Mouse (Mus musculus) neural tube, postnatal 0 days (tissue): Measurements from ENCODE around the gene Card14. TPM values are rescaled to one million over a fixed set of nuclear protein-coding genes. Genes with fewer than 3 reads are reported as not detected.

Source experiments
- microRNA counts: library from miRNA; unstranded; fragments of <30 nt; microRNA quantifications from one replicate; lab custom pipeline; 2015
- microRNA-seq: library from miRNA; unstranded; fragments of <30 nt; microRNA quantifications from one replicate; pipeline ENCODE4, GENCODE M21; 2016
- polyA plus RNA-seq: library from polyadenylated mRNA; unstranded; fragments of >200 nt; fragmentation: Nextera tagmentation; extraction: Ambion mirVana; gene quantifications from 2 replicates; pipeline ENCODE4 v1.2.1, GENCODE M21; 2015

The Card14 gene
- 0.87 and 1.4 TPM in 2 replicates for polyA plus RNA-seq

GRCm38 (mm10) chr11:119307658-119307867 lies at the start of gene Card14:
Gene Card14, plus strand, starts transcription at chr11:119307768.

GRCm38 (mm10) chr11:119267768-119268556 lies 39.6 kb upstream of the Card14 start, which contains the start of gene Gaa:
Gene Gaa, plus strand, starts transcription at chr11:119267887.

GRCm38 (mm10) chr11:119299391-119300245 lies 8.0 kb upstream of the Card14 start, which contains the start of gene Eif4a3:
Gene Eif4a3, minus strand, starts transcription at chr11:119300089.

GRCm38 (mm10) chr11:119355443-119356385 lies 48.1 kb downstream of the Card14 start, which contains the start of the genes Sgsh and Slc26a11:
Gene Sgsh, minus strand, starts transcription at chr11:119355536.
Gene Slc26a11, plus strand, starts transcription at chr11:119355557.

GRCm38 (mm10) chr11:119392800-119393482 lies 85.4 kb downstream of the Card14 start, which contains the start of gene Rnf213:
Gene Rnf213, plus strand, starts transcription at chr11:119393100.

MicroRNAs within 50 kb of the gene (microRNA counts, 519-probe panel; counts per million panel counts)
- microRNA mmu-miR-1932 (lab: Ali Mortazavi, UCI): 40.5 counts per million

Small RNA genes within 50 kb of the gene (microRNA-seq; reads per million reads assigned to microRNA genes)
- gene Mir1932: not detected

Other genes starting within 250 kb of the Card14 start
- gene Cbx4, start 221.5 kb upstream of the Card14 start, polyA plus RNA-seq: 21.9 TPM in 2 replicates
- 32.0 and 38.5 TPM in 2 replicates for gene Tbc1d16, start 79.3 kb upstream of the Card14 start, polyA plus RNA-seq
- 7.6 and 8.6 TPM in 2 replicates for gene Ccdc40, start 79.2 kb upstream of the Card14 start, polyA plus RNA-seq
- 128 and 138 TPM in 2 replicates for gene Gaa, start 39.9 kb upstream of the Card14 start, polyA plus RNA-seq
- 216 and 222 TPM in 2 replicates for gene Eif4a3, start 7.7 kb upstream of the Card14 start, polyA plus RNA-seq
- gene Sgsh, start 47.8 kb downstream of the Card14 start, polyA plus RNA-seq: 7.4 and 7.5 TPM in 2 replicates
- gene Slc26a11, start 47.8 kb downstream of the Card14 start, polyA plus RNA-seq: 8.2 and 8.5 TPM in 2 replicates
- 2.0 and 2.2 TPM in 2 replicates for gene Rnf213, start 85.3 kb downstream of the Card14 start, polyA plus RNA-seq
- 11.7 and 15.1 TPM in 2 replicates for gene Endov, start 183.6 kb downstream of the Card14 start, polyA plus RNA-seq
- gene Nptx1, start 240.0 kb downstream of the Card14 start, polyA plus RNA-seq: 20.3 and 24.8 TPM in 2 replicates